Mouse (Mus musculus) limb, embryonic 10.5 days (tissue): ENCODE results near the gene Klk1b11. TPM values are rescaled to one million over a fixed set of nuclear protein-coding genes. Genes with fewer than 3 reads are reported as not detected.
"Not testable (repeated sequence)": the region's sequence is repeated elsewhere in the genome, so short reads cannot be mapped to it uniquely, and the experiment has no call there.

Experiments used
- DNase-seq: peaks from one replicate; pipeline ENCODE4 v3.0.0-alpha.2; 2017; ENCODE audit warnings: low spot score
- H3K27ac ChIP-seq: fragments of 300-500 bp; sonication (generic); 2 replicates; pipeline ENCODE4 v1.5.1; 2016; ENCODE audit warnings: mild to moderate bottlenecking
- H3K27me3 ChIP-seq: fragments of 300-500 bp; sonication (generic); 2 replicates; pipeline ENCODE4 v1.6.1; 2016; ENCODE audit warnings: low read depth, mild to moderate bottlenecking; ENCODE audit not compliant: poor library complexity, severe bottlenecking
- H3K36me3 ChIP-seq: fragments of 300-500 bp; sonication (generic); 2 replicates; pipeline ENCODE4 v1.6.1; 2016; ENCODE audit warnings: mild to moderate bottlenecking, moderate library complexity
- H3K4me1 ChIP-seq: fragments of 300-500 bp; sonication (generic); 2 replicates; pipeline ENCODE4 v1.6.1; 2016
- H3K4me3 ChIP-seq: fragments of 300-500 bp; sonication (generic); 2 replicates; pipeline ENCODE4 v1.5.1; 2016; ENCODE audit warnings: mild to moderate bottlenecking, moderate library complexity
- H3K9me3 ChIP-seq: fragments of 300-500 bp; sonication (generic); replicated peaks from 2 replicates; pipeline ENCODE4 v1.6.1; 2016; ENCODE audit warnings: mild to moderate bottlenecking
- WGBS: fragments of 180-500 bp; shearing (Covaris S2); methylation state at CpG from one replicate; pipeline ENCODE4 v1.1.7; 2016; 5-methylcytosine and 5-hydroxymethylcytosine counted together
- polyA plus RNA-seq: library from polyadenylated mRNA; unstranded; fragments of >200 nt; fragmentation: Nextera tagmentation; extraction: Ambion mirVana; gene quantifications from 2 replicates; pipeline ENCODE4 v1.2.1, GENCODE M21; 2016

Klk1b11 gene
- not detected in 2 replicates for polyA plus RNA-seq

DNA sequence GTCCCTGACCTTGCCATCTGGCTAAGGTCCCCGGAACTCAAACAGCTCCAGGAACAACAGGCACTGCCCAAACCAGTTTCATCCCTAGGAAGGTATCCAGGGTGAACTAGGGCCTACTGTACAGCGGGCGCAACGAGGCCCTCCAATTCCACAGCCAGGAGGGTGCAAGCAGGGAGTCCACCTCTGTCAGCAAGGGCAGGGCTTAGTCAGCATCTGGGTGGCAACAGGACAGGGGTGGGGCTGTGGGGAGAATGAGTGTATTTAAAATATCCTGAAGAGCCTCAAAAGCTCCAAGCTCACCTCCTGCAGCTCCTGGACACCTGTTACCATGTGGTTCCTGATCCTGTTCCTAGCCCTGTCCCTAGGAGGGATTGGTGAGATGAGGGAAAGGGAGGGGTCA, at the start of gene Klk1b11:
Klk1b11 (plus strand) TSS at position 301 of the 400 bp plus-strand sequence.
- H3K9me3 ChIP-seq, H3K4me1 ChIP-seq, H3K36me3 ChIP-seq, DNase-seq, H3K27ac ChIP-seq, H3K27me3 ChIP-seq, H3K4me3 ChIP-seq: not testable (repeated sequence)
- 84% methylated on average over 4 of the region's 4 CpGs for WGBS

DNA sequence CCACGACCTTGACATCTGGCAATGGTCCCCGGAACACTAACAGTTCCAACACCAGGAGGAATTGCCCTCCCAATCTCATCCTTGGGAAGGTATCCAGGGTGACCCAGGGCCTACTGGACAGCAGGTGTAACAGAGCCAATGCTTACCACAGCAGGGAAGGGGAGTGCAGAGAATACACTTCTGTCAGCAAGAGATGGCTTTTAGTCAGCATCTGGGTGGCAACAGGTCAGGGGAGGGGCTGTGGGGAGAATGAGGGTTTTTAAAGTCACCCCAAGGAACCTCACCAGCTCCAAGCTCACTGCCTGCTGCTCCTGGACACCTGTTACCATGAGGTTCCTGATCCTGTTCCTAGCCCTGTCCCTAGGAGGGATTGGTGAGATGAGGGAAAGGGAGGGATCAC, 45.3 kb upstream of the Klk1b11 start, which contains the start of gene Klk1b8:
Klk1b8 (plus strand) TSS at position 301 of the 400 bp plus-strand sequence.
- no peak for DNase-seq
- no peaks in the 10 kb centered on the region for H3K27me3 ChIP-seq
- H3K4me3 ChIP-seq, result no peak within 1 kb of the TSS
- H3K4me1 ChIP-seq, result no peaks in the 10 kb centered on the region
- H3K36me3 ChIP-seq, result no peaks in the 10 kb centered on the region
- no peak within 1 kb of the TSS for H3K27ac ChIP-seq
- no peaks in the 10 kb centered on the region for H3K9me3 ChIP-seq
- 81% methylated on average over 2 of the region's 2 CpGs for WGBS

DNA sequence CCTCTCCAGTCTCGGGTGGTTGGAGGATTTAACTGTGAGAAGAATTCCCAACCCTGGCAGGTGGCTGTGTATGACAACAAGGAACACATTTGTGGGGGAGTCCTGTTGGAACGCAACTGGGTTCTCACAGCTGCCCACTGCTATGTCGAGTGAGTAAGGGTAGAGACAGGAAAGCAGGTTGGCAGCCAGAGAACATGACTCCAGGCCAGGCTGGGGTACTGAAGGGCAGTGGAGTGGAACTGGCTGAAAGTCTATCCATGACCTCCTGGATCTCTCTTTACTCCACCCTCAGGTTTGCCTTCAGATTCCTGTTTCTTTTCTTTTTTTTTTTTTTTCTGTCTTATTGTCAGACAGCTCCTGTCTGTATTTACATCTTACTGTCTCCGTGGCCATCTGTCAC, 43.0 kb upstream of the Klk1b11 start:
- Histone ChIP-seq H3K4me3 (no peak overlapping the region), H3K9me3 (no peaks in the 10 kb centered on the region)
- 69% methylated on average over 4 of the region's 4 CpGs for WGBS

DNA sequence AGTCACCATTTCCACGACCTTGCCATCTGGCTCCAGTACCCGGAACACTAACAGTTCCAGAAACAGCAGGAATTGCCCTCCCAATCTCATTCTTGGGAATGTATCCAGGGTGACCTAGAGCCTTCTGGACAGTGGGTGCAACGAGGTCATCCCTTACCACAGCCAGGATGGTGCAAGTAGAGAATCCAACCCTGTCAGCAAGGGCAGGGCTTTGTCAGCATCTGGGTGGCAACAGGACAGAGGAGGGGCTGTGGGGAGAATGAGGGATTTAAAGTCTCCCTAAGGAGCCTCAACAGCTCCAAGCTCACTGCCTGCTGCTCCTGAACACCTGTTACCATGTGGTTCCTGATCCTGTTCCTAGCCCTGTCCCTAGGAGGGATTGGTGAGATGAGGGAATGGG, 29.2 kb upstream of the Klk1b11 start, which contains the start of gene Klk1b1:
Klk1b1 (plus strand) TSS at position 301 of the 400 bp plus-strand sequence.
- H3K4me1 ChIP-seq, result no peaks in the 10 kb centered on the region
- no peak within 1 kb of the TSS for H3K4me3 ChIP-seq
- no peaks in the 10 kb centered on the region for H3K9me3 ChIP-seq
- no peaks in the 10 kb centered on the region for H3K36me3 ChIP-seq
- no peak within 1 kb of the TSS for H3K27ac ChIP-seq
- WGBS, result 81% methylated on average over 3 of the region's 3 CpGs
- H3K27me3 ChIP-seq, result no peaks in the 10 kb centered on the region
- DNase-seq, result no peak

More for the DNA sequence above, 43.0 kb upstream of the Klk1b11 start:
- no peak for DNase-seq
- Histone ChIP-seq H3K27ac (no peak overlapping the region), H3K4me1 (no peaks in the 10 kb centered on the region), H3K36me3 (no peaks in the 10 kb centered on the region), H3K27me3 (no peaks in the 10 kb centered on the region)

DNA sequence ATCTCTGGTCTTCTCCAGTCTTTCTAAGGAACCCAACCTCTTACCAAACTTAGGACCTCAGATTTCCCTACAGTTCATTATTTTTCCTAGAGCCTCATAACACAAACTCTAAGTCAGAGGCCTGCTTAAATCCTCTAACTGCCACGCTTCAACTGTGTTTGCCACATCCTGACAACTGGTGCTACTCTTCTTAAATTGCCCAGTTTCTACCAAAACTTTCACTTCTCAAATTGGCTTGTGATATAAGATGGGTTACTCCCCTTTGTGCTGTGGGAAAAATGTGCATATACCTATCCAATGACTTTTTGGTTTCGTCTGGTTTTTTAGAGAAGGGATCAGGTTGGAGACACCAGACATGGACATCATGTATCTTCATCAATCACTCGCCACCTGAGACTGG, 28.6 kb upstream of the Klk1b11 start:
- Histone ChIP-seq H3K4me3 (no peak overlapping the region), H3K36me3 (no peaks in the 10 kb centered on the region), H3K27ac (no peak overlapping the region), H3K27me3 (no peaks in the 10 kb centered on the region), H3K9me3 (no peaks in the 10 kb centered on the region), H3K4me1 (no peaks in the 10 kb centered on the region)
- no peak for DNase-seq
- WGBS, result 82% methylated on average over 3 of the region's 3 CpGs

DNA sequence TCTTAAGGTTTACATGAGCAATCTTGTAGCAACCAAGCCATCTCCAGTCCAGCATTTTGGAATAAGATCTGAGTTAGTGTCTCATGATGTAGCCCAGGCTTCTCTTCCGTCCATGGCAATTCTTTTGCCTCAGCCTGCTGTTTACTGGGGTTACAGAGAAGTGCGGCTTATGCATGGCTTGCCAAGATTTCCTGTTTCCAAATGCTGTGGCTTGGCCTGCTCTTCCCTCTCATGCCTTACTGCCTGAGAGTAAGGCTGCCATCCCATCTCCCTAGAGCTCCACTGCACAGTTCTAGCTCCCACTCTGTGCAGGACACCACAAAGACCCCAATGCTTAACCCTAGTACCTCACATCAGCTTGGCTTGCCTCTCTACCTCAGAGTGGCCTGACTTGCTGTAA, 28.1 kb upstream of the Klk1b11 start:
- Histone ChIP-seq H3K27ac (no peak overlapping the region), H3K4me1 (no peaks in the 10 kb centered on the region), H3K9me3 (no peaks in the 10 kb centered on the region), H3K27me3 (no peaks in the 10 kb centered on the region), H3K4me3 (no peak overlapping the region), H3K36me3 (no peaks in the 10 kb centered on the region)
- DNase-seq, result no peak
- WGBS, result 89% methylated on average over 2 of the region's 2 CpGs

DNA sequence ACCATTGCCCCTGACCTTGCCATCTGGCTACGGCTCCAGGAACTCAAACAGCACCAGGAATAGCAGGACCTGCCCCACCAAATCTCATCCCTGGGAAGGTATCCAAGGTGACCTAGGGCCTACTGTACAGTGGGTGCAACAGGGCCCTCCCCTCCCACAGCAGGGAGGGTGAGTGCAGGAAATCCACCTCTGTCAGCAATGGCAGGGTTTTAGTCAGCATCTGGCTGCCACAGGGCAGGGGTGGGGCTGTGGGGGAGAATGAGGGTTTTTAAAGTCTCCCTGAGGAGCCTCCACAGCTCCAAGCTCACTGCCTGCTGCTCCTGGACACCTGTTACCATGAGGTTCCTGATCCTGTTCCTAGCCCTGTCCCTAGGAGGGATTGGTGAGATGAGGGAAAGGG, 19.9 kb upstream of the Klk1b11 start, which contains the start of gene Klk1b9:
Klk1b9 (plus strand) TSS at position 301 of the 400 bp plus-strand sequence.
- WGBS, result 85% methylated on average over 1 of the region's 1 CpGs
- not testable (repeated sequence) for H3K4me3 ChIP-seq, H3K9me3 ChIP-seq, H3K27ac ChIP-seq, DNase-seq, H3K36me3 ChIP-seq, H3K27me3 ChIP-seq, H3K4me1 ChIP-seq

DNA sequence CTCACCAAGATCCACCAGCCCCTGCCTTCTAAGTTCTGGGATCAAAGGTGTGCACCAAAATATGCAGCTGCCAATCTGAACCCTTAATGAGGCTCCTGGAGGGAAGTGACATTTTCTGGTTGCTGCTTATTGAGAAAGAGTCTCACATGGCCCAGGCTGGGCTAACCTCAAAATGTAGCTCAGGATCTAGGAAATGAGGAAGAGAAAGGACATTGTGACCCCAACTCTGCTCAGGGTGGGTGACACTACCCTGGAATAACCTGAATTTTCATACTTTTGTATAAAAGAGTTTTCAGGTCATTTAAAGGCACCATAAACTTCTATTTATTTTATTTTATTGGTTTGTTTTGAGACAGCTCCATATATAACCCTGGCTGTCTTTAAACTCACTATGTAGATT, 10.0 kb upstream of the Klk1b11 start:
- H3K9me3 ChIP-seq, result no peaks in the 10 kb centered on the region
- H3K36me3 ChIP-seq, result no peaks in the 10 kb centered on the region
- H3K27ac ChIP-seq, result no peak overlapping the region
- H3K4me1 ChIP-seq, result no peaks in the 10 kb centered on the region
- DNase-seq, result no peak
- H3K27me3 ChIP-seq, result no peaks in the 10 kb centered on the region
- H3K4me3 ChIP-seq, result no peak overlapping the region

DNA sequence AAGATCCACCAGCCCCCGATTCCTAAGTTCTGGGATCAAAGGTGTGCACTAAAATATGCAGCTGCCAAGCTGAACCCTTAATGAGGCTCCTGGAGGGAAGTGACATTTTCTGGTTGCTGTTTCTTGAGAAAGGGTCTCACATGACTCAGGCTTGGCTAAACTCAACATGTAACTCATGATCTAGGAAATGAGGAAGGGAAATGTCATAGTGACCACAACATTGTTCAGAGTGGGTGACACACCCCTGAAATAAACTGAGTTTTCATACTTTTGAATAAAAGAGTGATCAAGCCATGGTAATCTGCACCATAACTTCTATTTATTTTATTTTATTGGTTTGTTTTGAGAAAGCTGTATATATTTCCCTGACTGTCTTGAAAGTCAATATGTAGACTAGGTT, 856 bp upstream of the Klk1b11 start:
- H3K9me3 ChIP-seq, H3K4me1 ChIP-seq, H3K27ac ChIP-seq, DNase-seq, H3K4me3 ChIP-seq, H3K27me3 ChIP-seq, H3K36me3 ChIP-seq: not testable (repeated sequence)
- 67% methylated on average over 1 of the region's 1 CpGs for WGBS

DNA sequence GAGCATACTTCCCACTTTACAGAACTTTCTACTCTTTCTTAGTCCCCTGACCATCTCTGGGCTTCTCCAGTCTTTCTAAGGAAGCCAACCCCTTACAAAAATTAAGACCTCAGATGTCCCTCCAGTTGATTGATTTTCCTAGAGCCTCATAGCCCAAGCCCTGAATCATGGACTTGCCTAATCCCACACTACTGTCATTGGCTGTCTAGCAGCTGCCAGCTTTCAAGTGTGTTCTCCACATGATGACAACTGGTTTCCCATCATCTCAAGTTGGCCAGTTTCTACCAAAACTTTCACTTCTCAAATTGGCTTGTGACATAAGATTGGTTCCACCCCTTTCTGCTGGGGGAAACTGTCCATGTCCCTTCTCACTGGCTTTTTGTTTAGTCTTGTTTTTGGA, 9.2 kb downstream of the Klk1b11 start:
- no peaks in the 10 kb centered on the region for H3K36me3 ChIP-seq
- no peaks in the 10 kb centered on the region for H3K4me1 ChIP-seq
- no peak overlapping the region for H3K4me3 ChIP-seq
- no peak overlapping the region for H3K27ac ChIP-seq
- H3K9me3 ChIP-seq, result no peaks in the 10 kb centered on the region
- no peaks in the 10 kb centered on the region for H3K27me3 ChIP-seq
- DNase-seq, result no peak

DNA sequence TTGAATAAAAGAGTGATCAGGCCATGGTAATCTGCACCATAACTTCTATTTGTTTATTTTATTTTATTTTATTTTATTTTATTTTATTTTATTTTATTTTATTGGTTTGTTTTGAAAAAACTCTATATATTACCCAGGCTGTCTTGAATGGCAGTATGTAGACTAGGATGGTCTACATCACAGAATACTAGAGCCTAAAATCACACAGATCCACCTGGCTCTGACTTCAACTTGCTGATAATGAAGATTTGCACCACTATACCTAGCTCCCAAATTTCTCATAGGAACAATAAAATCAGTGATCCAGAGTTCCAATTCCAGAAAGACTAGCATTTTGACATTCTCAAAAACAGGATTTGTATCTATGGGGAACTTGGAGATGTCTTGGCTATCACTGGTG, 16.2 kb downstream of the Klk1b11 start, which contains the start of gene Klk1b26:
Klk1b26 (plus strand) TSS at position 301 of the 400 bp plus-strand sequence.
- H3K4me1 ChIP-seq, H3K27me3 ChIP-seq, H3K9me3 ChIP-seq, DNase-seq, H3K36me3 ChIP-seq, H3K27ac ChIP-seq, H3K4me3 ChIP-seq: not testable (repeated sequence)

DNA sequence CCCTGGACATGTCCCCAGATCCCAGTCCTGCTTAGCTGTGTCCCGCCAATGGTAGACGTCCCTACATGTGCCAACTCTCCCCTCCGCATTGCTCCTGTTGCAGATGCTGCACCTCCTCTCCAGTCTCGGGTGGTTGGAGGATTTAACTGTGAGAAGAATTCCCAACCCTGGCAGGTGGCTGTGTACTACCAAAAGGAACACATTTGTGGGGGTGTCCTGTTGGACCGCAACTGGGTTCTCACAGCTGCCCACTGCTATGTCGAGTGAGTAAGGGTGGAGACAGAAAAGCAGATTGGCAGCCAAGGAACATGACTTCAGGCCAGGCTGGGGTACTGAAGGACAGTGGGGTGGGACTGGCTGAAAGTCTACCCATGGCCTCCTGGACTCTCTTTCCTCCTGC, 19.0 kb downstream of the Klk1b11 start:
- H3K36me3 ChIP-seq, DNase-seq, H3K27ac ChIP-seq, H3K9me3 ChIP-seq, H3K27me3 ChIP-seq, H3K4me3 ChIP-seq, H3K4me1 ChIP-seq: not testable (repeated sequence)
- WGBS, result 86% methylated on average over 6 of the region's 6 CpGs

DNA sequence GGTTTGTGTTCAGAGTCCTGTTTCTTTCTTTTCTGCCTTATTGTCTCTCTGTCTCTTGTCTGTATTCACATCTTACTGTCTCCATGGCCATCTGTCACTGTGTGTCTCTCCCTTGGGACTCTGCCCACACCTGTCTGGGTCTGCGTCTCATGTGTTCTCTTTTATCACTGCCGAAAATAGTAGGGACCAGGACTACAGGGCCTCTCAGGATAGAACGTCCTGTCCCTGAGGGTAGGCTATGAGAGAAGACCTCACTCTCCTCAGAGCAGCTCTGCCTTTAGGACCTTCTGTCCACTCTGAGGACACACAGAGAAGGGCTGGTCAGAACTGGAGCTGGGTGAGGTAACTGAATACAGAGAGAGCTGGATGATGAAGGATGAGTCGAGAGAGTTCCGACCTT, 19.4 kb downstream of the Klk1b11 start:
- WGBS, result 92% methylated on average over 5 of the region's 5 CpGs
- no peaks in the 10 kb centered on the region for H3K4me1 ChIP-seq
- H3K27ac ChIP-seq, result no peak overlapping the region
- H3K9me3 ChIP-seq, result no peaks in the 10 kb centered on the region
- no peaks in the 10 kb centered on the region for H3K27me3 ChIP-seq
- no peaks in the 10 kb centered on the region for H3K36me3 ChIP-seq
- DNase-seq, result no peak
- H3K4me3 ChIP-seq, result no peak overlapping the region
